Mouse (Mus musculus) urinary bladder, adult 2 months (tissue): Measurements from ENCODE around the gene Tspan7. TPM values are rescaled to one million over a fixed set of nuclear protein-coding genes. Genes with fewer than 3 reads are reported as not detected.

ENCODE experiments used
- DNase-seq: peaks from one replicate; pipeline ENCODE4 v3.0.0; 2022; ENCODE audit warnings: low spot score
- polyA plus RNA-seq: library from polyadenylated mRNA; depleted of rRNA; stranded (reverse); fragments of >200 nt; gene quantifications from 2 replicates; pipeline ENCODE4 v1.2.3, GENCODE M21; 2012; rRNA removed

Tspan7 gene
- polyA plus RNA-seq, 1 experiment: 93.6 TPM

- DNase-seq: no peak
These were observed 64.8 kb downstream of the Tspan7 start for GRCm38 (mm10) chrX:10549708-10550107.

DNA sequence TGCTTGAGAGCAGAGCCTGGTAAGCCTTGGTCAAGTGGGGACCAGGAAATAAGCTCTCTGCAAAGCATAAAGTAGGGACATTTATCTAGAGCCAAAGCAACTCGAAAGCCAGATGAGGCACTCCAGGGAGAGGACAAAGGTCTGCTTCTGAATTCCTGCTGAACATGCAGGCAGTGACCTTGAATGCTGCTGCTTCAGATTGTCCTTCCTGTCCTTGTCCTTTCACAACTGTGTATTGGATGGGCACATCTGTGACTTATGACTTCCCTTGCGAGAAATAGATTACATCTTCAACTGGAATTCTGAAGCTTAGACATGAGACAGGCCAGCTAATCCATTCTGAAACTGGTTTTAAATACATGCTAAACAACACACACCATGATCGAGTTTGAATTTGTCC, 71.9 kb downstream of the Tspan7 start:
- DNase-seq: no peak

GRCm38 (mm10) chrX:10557596-10557995, 72.6 kb downstream of the Tspan7 start:
- DNase-seq: no peak

DNA sequence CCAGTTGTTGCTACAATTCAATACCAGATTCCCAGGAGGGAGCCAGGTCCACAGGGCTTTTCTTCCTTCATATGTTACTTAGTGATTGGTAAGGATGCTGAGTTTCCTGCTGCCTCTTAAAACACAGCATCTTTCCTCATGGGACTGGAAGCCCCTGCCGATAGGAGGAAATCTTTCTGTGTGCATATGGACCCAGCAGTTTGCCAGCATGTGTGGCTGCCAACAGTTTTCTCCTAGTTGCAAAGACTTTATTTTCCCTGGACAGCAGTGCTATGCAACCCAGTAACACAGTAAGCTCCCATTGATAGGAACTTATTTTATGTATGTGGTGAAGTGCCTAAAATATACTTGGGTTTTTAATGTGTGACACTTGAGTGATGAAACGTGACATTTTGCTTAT, 73.7 kb downstream of the Tspan7 start:
- no peak for DNase-seq

- DNase-seq: no peak
These were observed 80.9 kb downstream of the Tspan7 start for GRCm38 (mm10) chrX:10565811-10566210.

- no peak for DNase-seq
These were observed 89.6 kb downstream of the Tspan7 start for GRCm38 (mm10) chrX:10574523-10574922.

DNA sequence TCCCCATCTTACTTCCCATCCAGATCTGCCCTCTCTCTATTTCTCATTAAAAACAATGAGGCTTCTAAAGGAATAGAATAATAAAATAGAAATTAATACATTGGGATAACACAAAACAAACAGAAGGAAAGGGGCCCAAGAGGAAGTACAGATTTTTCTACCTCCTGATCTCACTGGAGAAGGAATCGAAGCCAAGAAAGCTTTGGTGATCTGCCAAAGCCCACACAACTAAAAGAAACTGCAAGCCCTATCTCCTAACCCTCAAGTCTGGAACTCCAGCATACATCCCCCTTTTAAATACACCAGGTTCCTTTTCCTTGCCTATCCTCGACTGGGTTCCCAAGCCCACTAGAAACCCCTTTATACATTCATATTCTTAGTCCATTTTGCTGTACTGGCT, 90.4 kb downstream of the Tspan7 start:
- no peak for DNase-seq

GRCm38 (mm10) chrX:10576349-10576748, 91.4 kb downstream of the Tspan7 start:
- no peak for DNase-seq

- no peak for DNase-seq
These were observed 92.4 kb downstream of the Tspan7 start for GRCm38 (mm10) chrX:10577356-10577755.

DNA sequence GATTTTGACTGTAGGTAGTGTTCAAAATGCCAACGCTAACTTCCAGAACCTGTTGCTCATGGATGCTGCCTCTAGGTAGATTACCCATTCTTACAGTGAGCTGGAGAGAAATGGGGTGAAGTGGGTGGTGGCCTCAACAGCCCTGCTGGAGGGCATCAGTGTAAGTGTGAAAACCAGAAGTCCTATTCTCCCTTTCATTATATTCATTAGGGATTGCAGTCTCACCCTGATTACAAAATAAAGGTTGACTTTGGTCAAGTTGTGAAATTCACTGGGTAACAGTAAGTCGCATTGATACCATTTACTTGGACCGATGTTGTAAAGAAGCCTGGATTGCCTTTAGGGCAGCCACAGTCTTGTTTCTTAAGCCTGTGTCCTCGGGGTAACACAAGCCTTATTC, 97.8 kb downstream of the Tspan7 start:
- no peak for DNase-seq

- no peak for DNase-seq
These were observed 107.3 kb downstream of the Tspan7 start for GRCm38 (mm10) chrX:10592244-10592643.

DNA sequence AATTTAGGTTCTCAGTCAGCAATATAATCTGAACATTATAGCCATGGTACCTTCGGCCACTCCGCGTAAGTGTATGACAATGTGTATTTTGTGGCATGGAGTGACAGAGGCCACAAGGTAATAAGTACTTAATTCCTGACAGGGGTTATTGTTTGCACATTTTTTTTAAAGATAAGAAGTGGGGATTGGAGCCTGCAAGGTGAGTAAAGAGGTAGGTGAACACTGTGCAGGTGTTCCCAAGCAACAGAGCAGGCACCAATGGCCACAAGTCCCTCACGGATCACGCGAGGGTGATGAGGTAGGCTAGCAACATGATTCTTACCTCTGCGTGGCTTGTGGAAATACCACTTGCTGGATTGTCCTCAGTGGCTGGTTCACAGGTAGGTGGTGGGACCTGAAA, 108.6 kb downstream of the Tspan7 start:
- no peak for DNase-seq

GRCm38 (mm10) chrX:10617119-10617518, 132.2 kb downstream of the Tspan7 start:
- DNase-seq: no peak

- no peak for DNase-seq
These were observed 156.1 kb downstream of the Tspan7 start for GRCm38 (mm10) chrX:10641062-10641461.

Other genes starting within 250 kb of the Tspan7 start
- not detected in 2 replicates for gene Otc, start 232.9 kb upstream of the Tspan7 start, polyA plus RNA-seq
- gene Mid1ip1, start 229.9 kb downstream of the Tspan7 start, polyA plus RNA-seq: 59.4 and 64.1 TPM in 2 replicates